Comparison of ENCODE assay signal across 18 mouse cellular contexts in genomic region chr10:79877174-79877573, GRCm38 (mm10). TPM values are rescaled to one million over a fixed set of nuclear protein-coding genes. Genes with fewer than 3 reads are reported as not detected.
DNase-seq lines count a peak whose midpoint lies in the region; ATAC-seq and TF ChIP-seq lines count a peak whose summit lies in the region.
"Had no signal": no experiment of that assay in that cellular context is flagged by ENCODE, and none has a peak within 500 bp of the region (broad histone marks: within the 10 kb centered on the region; RNA-seq: fewer than 3 reads in every experiment).

No protein-coding gene starts in this region.

- H3K4me2 ChIP-seq in liver, embryonic 13.5 days: no peak overlapping the region
- no peak overlapping the region for H3K4me2 ChIP-seq in forebrain, embryonic 13.5 days
- H3K4me2 ChIP-seq: hindbrain, embryonic 13.5 days; midbrain, embryonic 13.5 days had no signal

- WGBS in bone marrow, adult 2 months: 4% methylated on average over 1 of the region's 1 CpGs
- WGBS in liver, embryonic 13.5 days (ENCODE audit: insufficient replicate concordance): 9% methylated on average over 1 of the region's 1 CpGs
- WGBS in small intestine, adult 2 months: 52% methylated on average over 1 of the region's 1 CpGs
- WGBS in forebrain, embryonic 13.5 days: 60% methylated on average over 1 of the region's 1 CpGs

- no peaks in the 10 kb centered on the region for H3K9me3 ChIP-seq in liver, embryonic 13.5 days (replicated peaks)
- H3K9me3 ChIP-seq in forebrain, embryonic 13.5 days (replicated peaks): no peaks in the 10 kb centered on the region
- H3K9me3 ChIP-seq: forebrain, embryonic 10.5 days; hindbrain, embryonic 13.5 days; midbrain, embryonic 13.5 days had no signal

- TF ChIP-seq POLR2A in bone marrow, adult 2 months (IDR thresholded peaks at IDR 0.05; ENCODE audit: borderline replicate concordance, control insufficient read depth, low read depth, low read length): no peak
- TF ChIP-seq POLR2A in small intestine, adult 2 months (IDR thresholded peaks at IDR 0.05; ENCODE audit: low read depth, low read length): no peak

- no peaks in the 10 kb centered on the region for H3K36me3 ChIP-seq in liver, embryonic 13.5 days
- H3K36me3 ChIP-seq in small intestine, adult 2 months (ENCODE audit: control insufficient read depth, insufficient read depth, low read length): no peaks in the 10 kb centered on the region
- no peaks in the 10 kb centered on the region for H3K36me3 ChIP-seq in forebrain, embryonic 13.5 days (ENCODE audit: poor library complexity, severe bottlenecking)
- H3K36me3 ChIP-seq: hindbrain, embryonic 13.5 days had no signal

- TF ChIP-seq CTCF in bone marrow, adult 2 months (IDR thresholded peaks at IDR 0.05; ENCODE audit: control insufficient read depth, insufficient read depth, low read length): no peak
- TF ChIP-seq CTCF in small intestine, adult 2 months (IDR thresholded peaks at IDR 0.05; ENCODE audit: extremely low read depth, insufficient read length, insufficient replicate concordance, low read depth, low read length): no peak

- intact Hi-C loops in heart, postnatal 25 days (cut with DNase I): no loop called here

- no peak overlapping the region for H3K9ac ChIP-seq in liver, embryonic 13.5 days
- no peak overlapping the region for H3K9ac ChIP-seq in forebrain, embryonic 13.5 days
- H3K9ac ChIP-seq: hindbrain, embryonic 13.5 days; midbrain, embryonic 13.5 days had no signal

- H3K4me3 ChIP-seq in bone marrow, adult 2 months (replicated peaks; ENCODE audit: control insufficient read depth, low read depth, low read length): no peak overlapping the region
- no peak overlapping the region for H3K4me3 ChIP-seq in liver, embryonic 13.5 days (replicated peaks)
- H3K4me3 ChIP-seq in small intestine, adult 2 months (ENCODE audit: low read depth, low read length): no peak overlapping the region
- no peak overlapping the region for H3K4me3 ChIP-seq in forebrain, embryonic 13.5 days
- H3K4me3 ChIP-seq: forebrain, embryonic 10.5 days; hindbrain, embryonic 13.5 days; midbrain, embryonic 13.5 days had no signal

- H3K27ac ChIP-seq in bone marrow, adult 2 months (ENCODE audit: control insufficient read depth, insufficient read depth, low read depth, low read length, poor library complexity): peak overlapping the region; percentile 35
- peak overlapping the region; percentile 44 for H3K27ac ChIP-seq in liver, embryonic 13.5 days
- H3K27ac ChIP-seq in small intestine, adult 2 months (ENCODE audit: insufficient read depth, low read depth, low read length): peak overlapping the region; percentile 57
- H3K27ac ChIP-seq in forebrain, embryonic 13.5 days: no peak overlapping the region
- H3K27ac ChIP-seq: forebrain, embryonic 10.5 days; hindbrain, embryonic 13.5 days; midbrain, embryonic 13.5 days had no signal

- H3K27me3 ChIP-seq in liver, embryonic 13.5 days: peaks cover 43% of the 10 kb centered on the region
- H3K27me3 ChIP-seq in small intestine, adult 2 months (ENCODE audit: control insufficient read depth, insufficient read depth, low read length): peaks cover 13% of the 10 kb centered on the region; the same call in 1 of the 2 replicates
- H3K27me3 ChIP-seq in forebrain, embryonic 13.5 days: peaks cover 30% of the 10 kb centered on the region; the same call in 1 of the 2 replicates

- H3K4me1 ChIP-seq in bone marrow, adult 2 months (ENCODE audit: control insufficient read depth, insufficient read depth, low read length): peaks cover 15% of the 10 kb centered on the region
- peaks cover 62% of the 10 kb centered on the region for H3K4me1 ChIP-seq in liver, embryonic 13.5 days (replicated peaks)
- H3K4me1 ChIP-seq in small intestine, adult 2 months (ENCODE audit: control insufficient read depth, insufficient read depth, insufficient read length, low read length): peaks cover 19% of the 10 kb centered on the region
- peaks cover 28% of the 10 kb centered on the region for H3K4me1 ChIP-seq in forebrain, embryonic 13.5 days

- no peak for ATAC-seq in liver, embryonic 13.5 days (ENCODE audit: low read depth)
- ATAC-seq in forebrain, embryonic 13.5 days: no peak
- ATAC-seq: midbrain, embryonic 13.5 days had no signal

- peak; percentile 96 for DNase-seq in heart, adult 11 months
- DNase-seq in heart, postnatal 25 days (ENCODE audit: low spot score): no peak
- no peak for DNase-seq in liver, embryonic 13.5 days
- DNase-seq in urinary bladder, postnatal 10 days (ENCODE audit: low spot score): no peak
- no peak for DNase-seq in left cerebral cortex, adult 18-20 months (ENCODE audit: low spot score in 2 of 2)
- DNase-seq: right cerebral cortex, adult 18-20 months; thymus, postnatal 36 days had no signal

RNA-seq across cellular contexts. Expression of gene Plppr3, which starts 2.7 kb away (rescaled TPM):
- total RNA-seq in heart, postnatal 25 days (2021): not detected
- 16.4 and 32.4 TPM in 2 replicates for polyA plus RNA-seq in bone marrow, adult 2 months (2011; ENCODE audit: insufficient read depth, insufficient read length, low replicate concordance, missing spikeins)
- polyA plus RNA-seq in liver, embryonic 13.5 days (2015; fragmentation: Nextera tagmentation; extraction: Ambion mirVana): 5.7 and 5.8 TPM in 2 replicates
- 2.8 and 5.3 TPM in 2 replicates for polyA plus RNA-seq in small intestine, adult 2 months (2012; rRNA removed)
- 290 and 308 TPM in 2 replicates for polyA plus RNA-seq in forebrain, embryonic 13.5 days (2015; fragmentation: Nextera tagmentation; extraction: Ambion mirVana)
- total RNA-seq in left cerebral cortex, adult 18-20 months (2021): 10 to 100 TPM; 55.6 to 58.0 TPM

RNA-seq across cellular contexts. Expression of gene Prtn3, which starts 2.9 kb away (rescaled TPM):
- under 1 TPM in 1 of 2 experiments, not detected in 1; 0.44 TPM for total RNA-seq in heart, postnatal 25 days (2021)
- polyA plus RNA-seq in bone marrow, adult 2 months (2011; ENCODE audit: insufficient read depth, insufficient read length, low replicate concordance, missing spikeins): 143 and 259 TPM in 2 replicates
- 54.8 and 64.6 TPM in 2 replicates for polyA plus RNA-seq in liver, embryonic 13.5 days (2015; fragmentation: Nextera tagmentation; extraction: Ambion mirVana)
- polyA plus RNA-seq in small intestine, adult 2 months (2012; rRNA removed): 1.6 and 2.1 TPM in 2 replicates
- 12.8 and 15.9 TPM in 2 replicates for polyA plus RNA-seq in forebrain, embryonic 13.5 days (2015; fragmentation: Nextera tagmentation; extraction: Ambion mirVana)
- 1 to 10 TPM; 2.2 to 2.3 TPM for total RNA-seq in left cerebral cortex, adult 18-20 months (2021)

RNA-seq across cellular contexts. Expression of gene Elane, which starts 8.9 kb away (rescaled TPM):
- total RNA-seq in heart, postnatal 25 days (2021): not detected
- polyA plus RNA-seq in bone marrow, adult 2 months (2011; ENCODE audit: insufficient read depth, insufficient read length, low replicate concordance, missing spikeins): 102 and 162 TPM in 2 replicates
- polyA plus RNA-seq in liver, embryonic 13.5 days (2015; fragmentation: Nextera tagmentation; extraction: Ambion mirVana): 47.1 and 59.3 TPM in 2 replicates
- 0.72 TPM in 1 of 2 replicates, not detected in the other for polyA plus RNA-seq in small intestine, adult 2 months (2012; rRNA removed)
- polyA plus RNA-seq in forebrain, embryonic 13.5 days (2015; fragmentation: Nextera tagmentation; extraction: Ambion mirVana): 0.24 TPM in 1 of 2 replicates, not detected in the other
- total RNA-seq in left cerebral cortex, adult 18-20 months (2021): not detected
- total RNA-seq: left cerebral cortex, adult 8-10 months had no signal
- polyA plus RNA-seq: forebrain, embryonic 10.5 days; frontal cortex, adult 2 months; kidney, adult 2 months; midbrain, embryonic 13.5 days had no signal

RNA-seq across cellular contexts. Expression of gene Cfd, which starts 13.5 kb away (rescaled TPM):
- total RNA-seq in heart, postnatal 25 days (2021): 10 to 100 TPM; 11.1 to 61.8 TPM
- 20.0 TPM in 1 of 2 replicates, not detected in the other for polyA plus RNA-seq in bone marrow, adult 2 months (2011; ENCODE audit: insufficient read depth, insufficient read length, low replicate concordance, missing spikeins)
- not detected in 2 replicates for polyA plus RNA-seq in liver, embryonic 13.5 days (2015; fragmentation: Nextera tagmentation; extraction: Ambion mirVana)
- 48.6 and 122 TPM in 2 replicates for polyA plus RNA-seq in small intestine, adult 2 months (2012; rRNA removed)
- not detected in 2 replicates for polyA plus RNA-seq in forebrain, embryonic 13.5 days (2015; fragmentation: Nextera tagmentation; extraction: Ambion mirVana)
- total RNA-seq in left cerebral cortex, adult 18-20 months (2021): not detected
- total RNA-seq: left cerebral cortex, adult 8-10 months had no signal
- polyA plus RNA-seq: embryonic facial prominence, embryonic 14.5 days; forebrain, embryonic 10.5 days; heart, embryonic 16.5 days; hindbrain, embryonic 13.5 days; midbrain, embryonic 13.5 days had no signal

RNA-seq across cellular contexts. Expression of gene Ptbp1, which starts 22.9 kb away (rescaled TPM):
- 10 to 100 TPM; 54.6 to 59.3 TPM for total RNA-seq in heart, postnatal 25 days (2021)
- 113 and 188 TPM in 2 replicates for polyA plus RNA-seq in bone marrow, adult 2 months (2011; ENCODE audit: insufficient read depth, insufficient read length, low replicate concordance, missing spikeins)
- 136 and 175 TPM in 2 replicates for polyA plus RNA-seq in liver, embryonic 13.5 days (2015; fragmentation: Nextera tagmentation; extraction: Ambion mirVana)
- 150 and 285 TPM in 2 replicates for polyA plus RNA-seq in small intestine, adult 2 months (2012; rRNA removed)
- polyA plus RNA-seq in forebrain, embryonic 13.5 days (2015; fragmentation: Nextera tagmentation; extraction: Ambion mirVana): 148 and 171 TPM in 2 replicates
- total RNA-seq in left cerebral cortex, adult 18-20 months (2021): 10 to 100 TPM; 54.3 to 62.5 TPM

Comparison
In these comparisons a context has a peak if more than half of its experiments do, and no peak if none do; other contexts are left out.
1. RNA of gene Elane, which starts 8.9 kb away (polyA plus RNA-seq): 102 to 162 TPM in bone marrow, adult 2 months and 47.1 to 59.3 TPM in liver, embryonic 13.5 days; 0.72 TPM in small intestine, adult 2 months and 0.24 TPM in forebrain, embryonic 13.5 days; every median in the first group is over 10 times any median in the second.